Mouse (Mus musculus) liver, embryonic 15.5 days (tissue): ENCODE results near the gene Ehmt1. TPM values are rescaled to one million over a fixed set of nuclear protein-coding genes. Genes with fewer than 3 reads are reported as not detected.

Source experiments
- ATAC-seq: fragments of 200-750 bp; cut with Nextera tagmentation; 2 replicates; pipeline ENCODE4 v1.8.0; 2017; ENCODE audit warnings: moderate number of reproducible peaks, mild to moderate bottlenecking, moderate library complexity; ENCODE audit not compliant: insufficient read depth
- H3K27ac ChIP-seq: fragments of 300-500 bp; sonication (generic); replicated peaks from 2 replicates; pipeline ENCODE4 v1.5.1; 2015; ENCODE audit warnings: mild to moderate bottlenecking, inconsistent platforms
- H3K27me3 ChIP-seq: fragments of 300-500 bp; sonication (generic); 2 replicates; pipeline ENCODE4 v1.6.1; 2015; ENCODE audit warnings: mild to moderate bottlenecking, inconsistent platforms
- H3K36me3 ChIP-seq: fragments of 300-500 bp; sonication (generic); replicated peaks from 2 replicates; pipeline ENCODE4 v1.6.1; 2015; ENCODE audit warnings: moderate library complexity, mild to moderate bottlenecking, inconsistent platforms
- H3K4me1 ChIP-seq: fragments of 300-500 bp; sonication (generic); replicated peaks from 2 replicates; pipeline ENCODE4 v1.6.1; 2015; ENCODE audit warnings: inconsistent platforms
- H3K4me2 ChIP-seq: fragments of 300-500 bp; sonication (generic); 2 replicates; pipeline ENCODE4 v1.6.1; 2015; ENCODE audit warnings: moderate library complexity, mild to moderate bottlenecking, inconsistent platforms
- H3K4me3 ChIP-seq: fragments of 300-500 bp; sonication (generic); replicated peaks from 2 replicates; pipeline ENCODE4 v1.5.1; 2015; ENCODE audit warnings: mild to moderate bottlenecking, inconsistent platforms
- H3K9ac ChIP-seq: fragments of 300-500 bp; sonication (generic); 2 replicates; pipeline ENCODE4 v1.6.1; 2015; ENCODE audit warnings: moderate library complexity, mild to moderate bottlenecking, inconsistent platforms
- H3K9me3 ChIP-seq: fragments of 300-500 bp; sonication (generic); replicated peaks from 2 replicates; pipeline ENCODE4 v1.6.1; 2016; ENCODE audit warnings: inconsistent platforms
- WGBS: fragments of 180-500 bp; shearing (Covaris S2); methylation state at CpG from one replicate; pipeline ENCODE4 v1.1.7; 2015; ENCODE audit warnings: mixed read lengths; ENCODE audit not compliant: insufficient replicate concordance; 5-methylcytosine and 5-hydroxymethylcytosine counted together
- polyA plus RNA-seq: library from polyadenylated mRNA; unstranded; fragments of >200 nt; fragmentation: Nextera tagmentation; extraction: Ambion mirVana; gene quantifications from 2 replicates; pipeline ENCODE4 v1.2.1, GENCODE M21; 2015

Gene Ehmt1
- polyA plus RNA-seq, 1 experiment from 2014 or later = 13.4 TPM

DNA sequence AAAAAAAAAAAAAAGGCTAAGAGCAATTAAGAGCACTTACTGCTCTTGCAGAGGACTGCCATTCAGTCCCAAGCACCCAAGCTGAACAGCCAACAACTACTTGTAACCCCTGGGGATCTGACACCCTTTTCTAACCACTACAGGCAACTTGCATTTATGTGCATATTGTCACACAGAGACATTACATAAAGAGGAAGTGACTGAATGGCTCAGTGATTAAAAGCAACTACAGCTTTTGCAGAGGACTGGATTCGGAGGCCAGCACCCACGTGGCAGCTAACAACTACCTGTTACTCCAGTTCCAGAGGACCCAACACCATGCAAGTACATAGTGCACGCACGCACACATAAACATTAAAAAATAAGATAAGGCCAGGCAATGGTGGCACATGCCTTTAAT, 8.9 kb downstream of the Ehmt1 start:
- Histone ChIP-seq H3K9me3 (no peaks in the 10 kb centered on the region), H3K9ac (no peak overlapping the region), H3K36me3 (no peaks in the 10 kb centered on the region), H3K27ac (no peak overlapping the region), H3K4me3 (no peak overlapping the region), H3K4me2 (no peak overlapping the region), H3K4me1 (peaks cover 16% of the 10 kb centered on the region), H3K27me3 (no peaks in the 10 kb centered on the region)
- no peak for ATAC-seq
- 49% methylated on average over 4 of the region's 4 CpGs for WGBS

DNA sequence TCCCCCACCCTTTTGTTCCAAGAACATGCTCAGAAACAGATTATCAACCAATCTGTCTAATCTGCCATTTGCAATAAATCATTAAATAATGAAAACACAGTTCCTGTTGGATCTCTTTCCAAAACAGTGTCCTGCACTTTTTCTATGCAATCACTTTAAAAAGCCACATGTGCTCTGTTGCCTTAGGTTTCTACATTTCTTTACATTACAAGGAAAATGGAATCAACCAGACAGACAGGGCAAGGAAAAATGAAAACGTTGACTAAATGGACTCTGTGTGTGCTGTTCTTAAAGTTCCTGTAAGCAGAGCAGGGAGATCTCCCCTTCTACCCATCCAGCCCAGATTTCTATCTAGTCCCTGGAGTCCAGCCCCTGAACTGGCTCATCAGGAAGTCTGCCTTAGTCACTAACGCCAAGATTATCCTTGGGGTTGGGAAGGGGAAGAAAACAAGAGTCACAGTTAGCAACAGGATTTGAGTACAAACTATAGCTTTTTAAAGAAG, 13.7 kb downstream of the Ehmt1 start:
- Histone ChIP-seq H3K27me3 (no peaks in the 10 kb centered on the region), H3K9me3 (no peaks in the 10 kb centered on the region), H3K4me2 (no peak overlapping the region), H3K4me3 (no peak overlapping the region), H3K4me1 (peaks cover 28% of the 10 kb centered on the region), H3K9ac (no peak overlapping the region), H3K36me3 (no peaks in the 10 kb centered on the region), H3K27ac (no peak overlapping the region)
- WGBS = 23% methylated on average over 2 of the region's 2 CpGs
- ATAC-seq = no peak

DNA sequence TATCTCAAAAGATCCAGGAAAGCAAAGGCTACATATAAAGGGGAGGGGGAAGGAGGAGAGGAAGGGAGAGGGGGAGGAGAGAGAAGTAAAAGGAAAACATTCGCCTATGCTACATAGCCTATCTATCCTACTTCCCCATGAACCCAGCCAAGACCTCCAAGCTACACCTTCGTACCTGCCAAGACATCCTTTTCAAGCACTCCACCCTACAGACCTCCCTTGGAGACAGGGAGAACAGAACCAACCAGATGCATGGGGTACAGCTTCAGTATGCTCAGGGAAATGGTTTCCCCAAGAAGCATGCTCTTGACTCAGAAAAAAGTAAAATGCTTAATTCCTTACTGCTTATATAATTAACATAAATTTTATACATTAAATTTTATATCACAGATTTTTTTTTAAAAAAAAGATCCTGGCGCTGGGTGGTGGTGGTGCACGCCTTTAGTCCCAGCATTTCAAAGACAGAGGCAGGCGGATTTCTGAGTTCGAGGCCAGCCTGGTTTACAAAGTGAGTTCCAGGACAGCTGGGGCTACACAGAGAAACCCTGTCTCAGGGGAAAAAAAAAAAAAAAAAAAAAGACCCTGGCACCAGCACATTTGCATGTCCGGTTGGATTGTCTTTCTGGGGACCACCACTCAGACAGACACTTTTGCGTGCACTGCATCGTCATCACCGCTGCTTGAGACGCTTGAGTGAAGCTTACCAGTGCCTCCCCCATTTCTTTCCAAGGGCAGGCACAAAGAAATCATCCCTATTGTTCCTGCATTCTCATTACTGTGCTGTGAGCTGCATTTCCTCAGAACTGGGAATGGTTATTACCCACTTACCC, 14.4 kb downstream of the Ehmt1 start:
- no peak overlapping the region for H3K4me2 ChIP-seq
- WGBS = 75% methylated on average over 11 of the region's 11 CpGs
- H3K27ac ChIP-seq = no peak overlapping the region
- H3K36me3 ChIP-seq = no peaks in the 10 kb centered on the region
- no peak overlapping the region for H3K9ac ChIP-seq
- no peak for ATAC-seq
- H3K9me3 ChIP-seq = no peaks in the 10 kb centered on the region
- H3K4me3 ChIP-seq = no peak overlapping the region
- peaks cover 28% of the 10 kb centered on the region for H3K4me1 ChIP-seq
- no peaks in the 10 kb centered on the region for H3K27me3 ChIP-seq

DNA sequence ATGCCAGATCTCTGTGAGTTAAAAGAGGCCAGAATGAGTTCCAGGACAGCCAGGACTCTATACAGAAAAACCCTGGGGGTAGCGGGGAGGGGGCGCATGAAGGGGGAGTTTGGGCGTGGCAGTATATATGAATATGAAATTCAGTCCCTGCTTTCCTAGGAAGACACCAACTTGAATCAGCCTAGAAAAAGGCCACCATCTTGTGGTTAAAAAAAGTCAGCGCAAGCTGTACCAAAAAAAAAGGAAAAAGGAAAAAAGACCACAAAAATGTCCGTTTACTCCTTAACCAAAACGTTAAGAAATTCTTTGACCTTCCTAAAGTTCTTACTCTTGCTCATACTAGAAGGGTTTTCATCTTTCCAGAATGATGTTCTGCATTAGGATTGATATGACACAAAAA, 16.4 kb downstream of the Ehmt1 start:
- H3K4me1 ChIP-seq = peaks cover 28% of the 10 kb centered on the region
- H3K36me3 ChIP-seq = no peaks in the 10 kb centered on the region
- H3K27ac ChIP-seq = no peak overlapping the region
- no peak overlapping the region for H3K4me3 ChIP-seq
- no peak for ATAC-seq
- WGBS = 60% methylated on average over 6 of the region's 6 CpGs
- H3K9me3 ChIP-seq = no peaks in the 10 kb centered on the region
- H3K4me2 ChIP-seq = no peak overlapping the region
- no peak overlapping the region for H3K9ac ChIP-seq
- no peaks in the 10 kb centered on the region for H3K27me3 ChIP-seq

DNA sequence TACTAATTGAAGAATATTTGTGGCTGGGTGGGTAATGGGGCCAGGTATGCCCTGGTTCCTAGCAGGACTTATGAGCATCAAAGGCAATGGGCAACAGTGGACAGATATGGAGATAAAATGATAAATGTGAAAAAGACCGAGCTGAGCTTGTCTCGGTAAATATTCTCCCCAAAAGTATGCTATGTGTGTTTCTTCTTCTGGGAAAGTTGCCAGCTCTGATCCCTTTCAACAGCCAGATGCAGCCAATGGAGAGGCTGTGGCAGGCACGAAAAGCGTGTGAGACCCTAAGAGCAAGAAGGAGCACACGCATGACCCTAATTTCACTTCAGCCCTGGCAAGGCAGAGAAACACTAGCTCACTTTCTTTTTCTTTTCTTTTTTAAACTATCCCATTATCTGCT, 18.4 kb downstream of the Ehmt1 start:
- Histone ChIP-seq H3K4me2 (no peak overlapping the region), H3K4me1 (peaks cover 21% of the 10 kb centered on the region), H3K27ac (no peak overlapping the region), H3K9me3 (no peaks in the 10 kb centered on the region), H3K36me3 (no peaks in the 10 kb centered on the region), H3K9ac (no peak overlapping the region), H3K27me3 (no peaks in the 10 kb centered on the region), H3K4me3 (no peak overlapping the region)
- WGBS = 85% methylated on average over 5 of the region's 5 CpGs
- no peak for ATAC-seq

DNA sequence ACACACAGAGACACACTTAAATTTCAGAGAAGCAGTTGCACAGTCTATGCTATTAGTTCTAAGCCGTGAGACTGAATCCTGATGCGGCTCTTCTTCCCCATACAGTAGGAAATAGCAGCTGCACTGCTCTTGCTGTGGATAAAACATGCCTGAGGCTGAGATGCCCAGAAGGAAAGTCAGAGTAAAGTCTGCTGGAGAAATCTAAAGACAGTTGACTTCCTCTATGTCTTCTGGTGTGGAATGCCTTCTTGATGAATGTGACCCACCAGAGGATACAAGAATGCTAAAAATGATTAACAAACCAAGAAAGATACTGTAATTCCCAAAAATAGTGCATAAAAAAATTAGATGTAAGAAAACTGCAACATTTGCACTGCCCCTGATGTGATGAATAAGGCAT, 20.1 kb downstream of the Ehmt1 start:
- H3K9me3 ChIP-seq = no peaks in the 10 kb centered on the region
- H3K27me3 ChIP-seq = no peaks in the 10 kb centered on the region
- H3K4me1 ChIP-seq = peaks cover 18% of the 10 kb centered on the region
- no peak overlapping the region for H3K27ac ChIP-seq
- WGBS = 84% methylated on average over 2 of the region's 2 CpGs
- H3K9ac ChIP-seq = no peak overlapping the region
- H3K4me2 ChIP-seq = no peak overlapping the region
- no peaks in the 10 kb centered on the region for H3K36me3 ChIP-seq
- H3K4me3 ChIP-seq = no peak overlapping the region
- ATAC-seq = no peak

DNA sequence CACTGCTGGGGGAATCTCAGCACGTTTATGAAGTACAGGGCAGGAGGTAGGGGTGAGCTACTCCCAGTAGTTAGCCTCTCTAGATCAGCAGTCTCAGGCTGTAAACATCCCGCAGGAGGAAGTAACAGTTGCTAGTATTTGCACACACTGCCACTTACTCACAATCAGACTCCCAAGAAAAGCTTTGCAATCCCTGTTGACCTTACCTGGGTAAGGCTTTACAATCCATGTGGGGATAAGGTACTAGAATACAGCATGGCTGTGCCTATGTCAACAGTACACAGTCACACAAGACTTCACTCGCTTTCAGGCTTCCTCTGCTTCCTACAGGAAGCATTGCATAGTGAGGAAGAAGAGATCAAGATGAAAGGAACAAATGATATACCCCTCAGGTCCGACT, 22.7 kb downstream of the Ehmt1 start:
- no peaks in the 10 kb centered on the region for H3K27me3 ChIP-seq
- no peaks in the 10 kb centered on the region for H3K36me3 ChIP-seq
- 64% methylated on average over 4 of the region's 4 CpGs for WGBS
- H3K4me2 ChIP-seq = no peak overlapping the region
- H3K4me3 ChIP-seq = no peak overlapping the region
- peaks cover 21% of the 10 kb centered on the region for H3K4me1 ChIP-seq
- no peak for ATAC-seq
- no peaks in the 10 kb centered on the region for H3K9me3 ChIP-seq
- H3K27ac ChIP-seq = no peak overlapping the region
- no peak overlapping the region for H3K9ac ChIP-seq

DNA sequence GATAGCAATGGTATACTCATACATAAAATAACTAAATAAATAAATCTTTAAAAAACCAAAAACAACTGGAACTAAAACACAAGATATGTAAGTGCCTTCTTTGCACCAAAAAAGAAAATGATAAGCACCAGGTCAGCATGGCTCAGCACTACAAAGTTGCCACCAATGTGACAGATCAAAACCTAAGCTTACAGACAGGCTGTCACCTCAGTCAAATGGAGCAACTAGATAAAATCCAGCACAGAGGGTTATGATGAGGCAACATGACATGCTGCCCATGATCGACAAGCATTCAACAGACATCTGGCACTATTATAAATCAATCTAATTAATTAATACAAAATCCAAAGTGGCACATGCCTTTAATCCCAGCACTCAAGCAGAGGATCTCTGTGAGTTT, 25.2 kb downstream of the Ehmt1 start:
- H3K4me2 ChIP-seq = no peak overlapping the region
- no peak for ATAC-seq
- H3K9ac ChIP-seq = no peak overlapping the region
- H3K27me3 ChIP-seq = no peaks in the 10 kb centered on the region
- WGBS = 39% methylated on average over 1 of the region's 1 CpGs
- no peak overlapping the region for H3K27ac ChIP-seq
- no peaks in the 10 kb centered on the region for H3K36me3 ChIP-seq
- no peak overlapping the region for H3K4me3 ChIP-seq
- peaks cover 35% of the 10 kb centered on the region for H3K4me1 ChIP-seq
- no peaks in the 10 kb centered on the region for H3K9me3 ChIP-seq

DNA sequence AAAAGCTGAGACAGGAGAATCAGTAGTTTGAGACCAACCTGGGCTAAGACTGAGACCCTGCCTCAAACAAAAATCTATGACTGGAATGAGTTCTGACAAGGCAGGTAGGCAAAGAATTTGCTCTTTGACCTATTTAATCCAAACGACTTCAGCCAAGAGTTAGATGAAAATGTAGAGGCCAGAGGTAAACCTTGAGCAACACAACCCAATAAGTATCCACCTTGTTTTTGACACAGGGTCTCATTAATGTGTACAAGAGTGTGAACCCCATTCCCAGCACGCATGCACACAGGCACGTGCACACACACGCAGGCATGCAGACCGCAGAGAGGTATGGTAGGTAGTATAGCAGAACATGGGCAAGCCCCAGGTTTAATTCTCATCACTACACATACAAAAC, 27.1 kb downstream of the Ehmt1 start:
- H3K27me3 ChIP-seq = no peaks in the 10 kb centered on the region
- no peaks in the 10 kb centered on the region for H3K36me3 ChIP-seq
- no peak overlapping the region for H3K4me3 ChIP-seq
- H3K9me3 ChIP-seq = no peaks in the 10 kb centered on the region
- H3K4me1 ChIP-seq = peaks cover 35% of the 10 kb centered on the region
- no peak overlapping the region for H3K27ac ChIP-seq
- WGBS = 77% methylated on average over 5 of the region's 5 CpGs
- H3K4me2 ChIP-seq = no peak overlapping the region
- no peak for ATAC-seq
- H3K9ac ChIP-seq = no peak overlapping the region

DNA sequence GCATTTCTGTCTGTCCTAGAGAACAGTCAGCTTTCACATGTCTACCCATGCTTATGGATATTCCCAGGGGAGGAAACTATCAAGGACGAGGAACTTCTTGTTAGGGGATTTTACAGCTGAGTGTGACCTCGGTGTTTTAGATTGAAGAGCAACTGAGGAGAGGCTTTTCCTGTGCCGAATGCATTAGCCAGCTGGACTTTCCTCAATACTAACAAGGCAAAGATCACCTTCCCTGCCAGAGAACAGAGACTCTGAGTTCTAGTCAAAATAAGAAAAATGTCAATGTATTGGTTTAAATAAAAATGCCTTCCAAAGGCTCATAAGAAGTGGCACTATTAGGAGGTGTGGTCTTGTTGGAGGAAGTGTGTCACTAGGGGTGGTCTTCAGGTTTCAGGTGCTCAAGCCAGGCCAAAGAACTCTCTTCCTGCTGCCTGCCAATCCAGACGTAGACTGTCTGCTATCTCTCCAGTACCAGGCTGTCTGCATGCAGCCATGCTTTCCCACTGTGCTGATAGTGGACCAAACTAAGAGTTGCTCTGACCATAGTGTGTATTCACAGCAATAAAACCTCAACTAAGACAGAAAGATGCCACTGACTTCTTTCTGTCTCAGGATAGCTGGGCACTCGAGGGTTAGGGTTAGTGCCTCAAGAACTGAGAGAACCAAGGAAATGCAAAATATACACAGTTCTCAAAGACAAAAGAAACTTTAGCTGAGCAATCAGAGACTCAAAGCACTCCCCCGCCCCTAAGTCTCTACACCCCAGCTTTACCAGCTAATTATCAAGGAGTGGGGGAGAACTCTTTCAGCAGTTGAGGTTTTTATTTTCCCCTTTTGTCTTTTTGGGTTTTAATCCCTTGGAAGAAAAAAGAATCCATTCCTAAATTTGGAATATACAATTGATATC, 28.6 kb downstream of the Ehmt1 start:
- WGBS = 47% methylated on average over 6 of the region's 6 CpGs
- H3K27me3 ChIP-seq = no peaks in the 10 kb centered on the region
- H3K4me2 ChIP-seq = no peak overlapping the region
- peaks cover 33% of the 10 kb centered on the region for H3K4me1 ChIP-seq
- no peaks in the 10 kb centered on the region for H3K9me3 ChIP-seq
- no peak overlapping the region for H3K9ac ChIP-seq
- H3K27ac ChIP-seq = no peak overlapping the region
- no peak for ATAC-seq
- H3K4me3 ChIP-seq = no peak overlapping the region
- H3K36me3 ChIP-seq = peaks cover 9% of the 10 kb centered on the region; the same call in 1 of the 2 replicates

DNA sequence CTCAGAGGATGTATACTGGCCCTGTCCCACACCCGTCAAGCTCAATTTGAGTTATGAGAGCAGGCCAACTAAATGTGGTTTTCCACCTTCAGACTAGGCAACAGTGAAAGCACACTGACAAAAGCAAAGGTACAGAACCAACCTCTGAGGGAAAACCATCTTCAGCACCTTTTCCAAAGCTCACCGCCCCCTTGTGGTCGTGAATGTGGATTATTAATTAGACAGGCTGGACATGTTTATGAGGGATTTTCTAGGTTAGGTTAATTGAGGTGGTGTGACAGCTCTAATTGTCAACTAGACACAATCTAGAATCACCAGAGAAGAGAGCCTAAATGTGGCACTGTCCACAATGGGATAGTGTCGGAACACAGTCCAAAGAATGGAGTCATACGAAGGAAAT, 30.5 kb downstream of the Ehmt1 start:
- no peak for ATAC-seq
- WGBS = 73% methylated on average over 5 of the region's 5 CpGs

More for the DNA sequence above, 30.5 kb downstream of the Ehmt1 start:
- H3K27ac ChIP-seq = no peak overlapping the region
- H3K27me3 ChIP-seq = no peaks in the 10 kb centered on the region
- peaks cover 17% of the 10 kb centered on the region for H3K36me3 ChIP-seq
- H3K9ac ChIP-seq = no peak overlapping the region
- no peaks in the 10 kb centered on the region for H3K9me3 ChIP-seq
- H3K4me1 ChIP-seq = peaks cover 26% of the 10 kb centered on the region
- H3K4me2 ChIP-seq = no peak overlapping the region
- H3K4me3 ChIP-seq = no peak overlapping the region
